Mouse (Mus musculus) gastrocnemius, postnatal 25 days (tissue): ENCODE results near the gene Wipf1. TPM values are rescaled to one million over a fixed set of nuclear protein-coding genes. Genes with fewer than 3 reads are reported as not detected.
"Not testable (repeated sequence)": the region's sequence is repeated elsewhere in the genome, so short reads cannot be mapped to it uniquely, and the experiment has no call there.

ENCODE experiments used
- DNase-seq: peaks from one replicate; pipeline ENCODE4 v3.0.0; 2022
- long read RNA-seq, 2 experiments: library from polyadenylated mRNA; stranded (forward); transcript quantifications; one replicate each; pipeline ENCODE4 v2.0.0; 2021
- total RNA-seq, 2 experiments: library from RNA; stranded (reverse); gene quantifications; 1 replicate in 1 of 2; 2 replicates in 1 of 2; pipeline ENCODE4 v1.2.3; 2021

The Wipf1 gene
- 10 to 100 TPM; 11.2 to 11.5 TPM for total RNA-seq
- long read RNA-seq, experiment 1, partial matches to known transcripts: 0 of 6 reads
- long read RNA-seq, experiment 1, other reads (novel, unspliced or antisense): 6 of 6 reads
- long read RNA-seq, experiment 2, full-length matches to known transcripts: 6 of 8 reads
- long read RNA-seq, experiment 2, partial matches to known transcripts: 0 of 8 reads
- long read RNA-seq, experiment 2, other reads (novel, unspliced or antisense): 2 of 8 reads

DNA sequence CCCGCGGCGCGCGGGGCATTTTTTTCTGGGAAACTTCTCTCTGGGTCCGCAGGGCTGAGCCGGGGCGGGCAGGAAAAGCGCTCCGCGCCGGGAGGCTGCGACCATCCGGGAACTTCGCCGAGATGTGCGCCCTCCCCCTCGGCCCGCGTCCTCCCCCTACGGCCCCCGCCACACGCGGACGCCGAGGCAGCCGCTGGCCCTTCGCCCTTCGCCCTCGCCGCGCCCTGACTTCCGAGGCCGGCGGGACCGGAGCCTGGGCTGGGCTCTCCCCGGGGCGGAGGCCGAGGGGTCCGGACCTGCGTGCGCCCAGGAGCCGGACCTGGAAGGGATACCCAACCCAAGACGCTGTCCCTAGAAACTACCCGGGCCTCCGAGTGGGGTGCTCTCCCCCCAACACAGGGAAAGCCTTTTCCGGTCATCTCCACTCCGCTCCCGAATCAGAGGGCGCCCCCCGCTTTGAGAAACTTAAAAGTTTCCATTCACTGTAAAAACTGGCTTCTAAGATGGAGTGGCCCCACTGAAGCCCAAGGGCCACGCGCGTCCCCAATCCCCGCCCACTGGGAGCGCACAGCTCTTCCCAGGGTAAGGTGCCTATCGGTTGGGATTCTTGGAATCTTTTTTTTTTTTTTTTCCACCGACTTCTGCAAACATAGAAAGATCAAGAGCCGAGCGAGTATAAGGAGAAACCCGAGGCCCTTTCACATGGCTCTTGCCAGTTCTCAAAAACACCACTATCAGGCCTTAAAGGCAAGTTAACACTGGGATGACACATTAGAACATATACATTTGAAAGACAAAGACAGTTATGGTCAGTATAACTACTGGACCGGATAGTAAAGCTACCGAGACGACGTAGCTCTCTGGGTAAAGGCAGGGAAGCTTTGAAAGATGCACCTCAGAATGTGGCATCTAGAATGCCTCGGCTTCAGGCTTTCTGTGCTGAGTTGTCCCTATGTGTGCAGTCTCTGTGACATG, at the start of gene Wipf1:
Wipf1 (minus strand) TSS at position 379 of the 975 bp plus-strand sequence.
- DNase-seq: peak; percentile 88

- DNase-seq: no peak
Measured at GRCm38 (mm10) chr2:73579168-73579567, 49.6 kb upstream of the Wipf1 start.

DNA sequence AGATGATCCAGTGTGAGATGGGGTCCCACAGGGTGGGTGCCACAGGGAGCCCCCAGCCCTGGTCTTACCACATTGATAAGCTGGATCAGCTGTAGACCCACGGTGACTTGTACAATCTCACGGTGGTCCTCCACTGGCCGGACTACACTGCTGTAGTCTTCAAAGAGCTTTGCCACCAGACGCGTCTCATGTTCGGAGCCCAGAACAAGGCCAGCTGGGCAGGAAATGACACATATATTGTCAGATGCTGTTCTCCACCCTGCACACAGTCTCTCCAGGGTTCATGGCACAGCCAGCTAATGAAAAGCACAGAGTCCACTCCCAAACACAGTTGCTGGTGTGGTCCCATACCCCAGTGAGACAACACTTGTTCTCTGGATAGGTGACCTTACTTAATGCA, 44.9 kb upstream of the Wipf1 start:
- no peak for DNase-seq

DNA sequence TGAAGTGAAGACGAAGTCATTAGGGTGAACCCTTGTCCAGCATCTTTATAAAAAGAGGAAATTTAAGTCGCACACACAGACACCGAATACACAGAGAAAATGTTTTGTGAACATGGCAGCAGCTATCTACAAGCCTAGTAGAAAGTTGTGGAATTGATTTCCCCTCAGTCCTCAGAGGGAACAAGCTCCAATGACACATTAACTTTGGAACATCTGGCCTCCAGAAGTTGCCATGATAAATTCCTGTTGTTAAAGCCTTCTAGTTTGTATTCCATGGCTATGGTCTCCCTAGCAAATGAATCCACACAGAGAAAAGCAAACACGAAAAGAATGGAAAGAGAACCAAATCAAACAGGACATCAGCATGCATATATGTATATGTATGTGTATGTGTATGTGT, 44.0 kb upstream of the Wipf1 start:
- no peak for DNase-seq

- DNase-seq: peak; percentile 49
Measured at GRCm38 (mm10) chr2:73572539-73573372, 43.2 kb upstream of the Wipf1 start.

- DNase-seq: no peak
Measured at GRCm38 (mm10) chr2:73571901-73572300, 42.4 kb upstream of the Wipf1 start.

GRCm38 (mm10) chr2:73571304-73571703, 41.8 kb upstream of the Wipf1 start:
- DNase-seq: no peak

DNA sequence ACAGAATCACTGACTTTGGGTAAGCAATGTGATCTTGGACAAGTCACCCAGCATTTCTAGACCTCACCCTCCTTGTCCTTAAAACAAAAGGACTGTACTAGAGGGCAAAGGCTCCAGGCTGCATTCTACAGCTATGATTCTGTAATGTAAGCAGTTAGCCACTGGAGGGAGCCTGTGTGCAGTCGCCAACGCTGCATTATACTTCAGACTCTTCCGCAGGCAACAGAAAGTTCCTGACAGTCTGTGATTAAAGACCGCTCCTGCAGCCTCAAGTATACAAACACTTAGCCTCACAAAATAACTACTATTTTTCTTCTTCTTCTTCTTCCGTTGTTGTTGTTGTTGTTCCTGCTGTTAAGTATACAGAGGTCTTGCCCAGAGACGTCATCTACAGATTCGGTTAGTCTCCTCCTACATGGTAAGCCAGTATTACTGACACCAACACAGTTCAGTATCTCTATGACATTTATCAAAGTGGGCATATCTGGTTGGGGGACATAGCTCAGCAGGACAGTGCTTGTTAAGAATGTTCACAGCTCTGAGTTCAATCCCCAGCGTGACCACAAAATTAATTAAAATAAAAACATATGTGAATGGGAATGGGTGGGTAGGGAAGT, 37.6 kb upstream of the Wipf1 start:
- no peak for DNase-seq

GRCm38 (mm10) chr2:73566162-73566561, 36.6 kb upstream of the Wipf1 start:
- DNase-seq: no peak

DNA sequence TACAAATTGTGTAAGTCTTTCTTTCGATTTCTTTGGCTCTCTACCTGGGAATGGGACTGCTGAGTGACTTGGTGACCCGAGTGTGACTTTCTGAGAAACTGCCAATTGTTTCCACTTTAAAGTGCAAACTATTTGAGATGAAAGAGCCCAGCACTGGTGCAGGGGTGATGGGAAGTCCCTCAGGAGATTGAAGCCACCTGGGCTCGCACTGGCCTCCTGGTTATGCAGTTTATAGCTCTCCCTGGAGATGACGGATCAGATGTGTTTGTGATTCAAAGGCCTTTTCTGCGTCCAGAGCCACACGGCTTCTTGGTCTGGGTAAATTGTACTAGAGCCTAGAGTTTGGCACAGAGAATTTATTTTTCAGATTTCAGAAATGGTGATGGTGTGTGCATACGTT, 34.2 kb upstream of the Wipf1 start:
- no peak for DNase-seq

DNA sequence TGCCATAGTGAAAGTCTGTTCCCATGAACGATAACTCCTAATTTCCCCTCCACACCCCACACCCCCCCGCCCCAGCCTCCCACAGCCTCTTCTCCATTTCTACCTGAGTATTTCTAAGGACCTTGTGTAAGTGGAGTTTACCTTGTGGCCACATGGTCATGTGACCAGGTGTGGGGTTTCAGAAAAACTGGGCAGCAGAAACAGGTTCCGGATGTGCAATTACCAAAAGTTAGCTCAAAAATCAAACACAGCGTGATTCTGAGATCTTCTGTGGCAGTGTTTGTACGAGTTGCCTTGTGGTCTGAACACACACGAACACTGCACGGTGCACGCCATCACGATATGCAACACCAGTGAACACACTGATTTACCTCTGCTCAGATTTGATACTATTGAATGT, 33.1 kb upstream of the Wipf1 start:
- DNase-seq: no peak

DNA sequence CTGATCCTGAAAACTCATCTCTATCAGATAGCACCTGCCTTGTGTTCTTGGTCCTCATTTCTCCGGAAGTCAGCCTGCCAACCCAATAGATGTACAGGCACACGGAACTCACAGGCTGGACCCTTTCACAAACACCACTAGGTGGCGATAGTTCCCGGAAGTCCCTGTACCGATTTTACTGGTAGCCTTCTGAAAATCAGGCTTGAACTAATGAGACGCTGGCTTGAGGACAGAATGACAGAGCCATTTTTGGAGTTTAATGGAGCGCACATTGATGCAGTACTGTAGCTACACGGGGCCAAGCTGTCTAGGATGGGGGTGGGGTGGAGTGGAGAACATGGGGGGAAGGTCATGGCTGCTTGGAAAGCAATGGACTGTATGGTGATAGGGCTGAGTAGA, 32.1 kb upstream of the Wipf1 start:
- DNase-seq: no peak

DNA sequence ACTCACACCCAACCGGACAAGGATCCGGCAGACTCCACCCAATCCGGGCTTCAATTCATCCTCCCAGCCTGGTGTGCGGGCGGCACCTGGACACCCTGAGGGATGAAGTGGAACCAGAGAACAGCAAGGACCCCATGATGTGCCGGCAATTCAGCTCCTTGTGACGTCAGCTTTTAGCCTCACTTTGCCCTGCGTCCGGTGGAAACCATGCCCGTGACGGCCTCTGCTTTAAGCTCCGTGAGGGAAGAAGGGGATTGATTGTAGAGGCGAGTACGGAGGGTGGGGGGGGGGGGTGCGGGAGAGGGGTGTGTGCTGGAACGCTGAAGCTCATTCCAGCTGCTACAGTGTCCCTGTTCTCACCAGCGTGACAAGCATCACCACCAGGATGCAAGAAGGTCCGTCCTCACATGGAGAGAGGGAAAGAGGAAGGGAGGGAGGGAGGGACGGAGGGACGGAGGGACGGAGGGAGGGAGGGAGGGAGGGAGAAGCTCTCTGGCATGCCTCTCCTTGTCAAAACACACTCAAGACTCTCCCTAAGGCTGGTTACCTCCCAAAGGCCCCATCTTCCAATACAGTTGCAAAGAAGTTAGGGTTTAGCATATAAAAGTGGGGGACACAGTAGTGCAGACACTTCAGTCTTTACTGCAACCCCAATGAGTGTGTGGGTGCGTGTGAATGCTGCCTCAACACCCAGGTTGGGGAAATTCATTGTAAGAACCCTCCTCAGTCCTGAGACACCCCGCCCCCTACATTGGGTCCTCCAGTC, 31.5 kb upstream of the Wipf1 start:
- DNase-seq: no peak

- DNase-seq: no peak
Measured at GRCm38 (mm10) chr2:73560445-73560844, 30.9 kb upstream of the Wipf1 start.

DNA sequence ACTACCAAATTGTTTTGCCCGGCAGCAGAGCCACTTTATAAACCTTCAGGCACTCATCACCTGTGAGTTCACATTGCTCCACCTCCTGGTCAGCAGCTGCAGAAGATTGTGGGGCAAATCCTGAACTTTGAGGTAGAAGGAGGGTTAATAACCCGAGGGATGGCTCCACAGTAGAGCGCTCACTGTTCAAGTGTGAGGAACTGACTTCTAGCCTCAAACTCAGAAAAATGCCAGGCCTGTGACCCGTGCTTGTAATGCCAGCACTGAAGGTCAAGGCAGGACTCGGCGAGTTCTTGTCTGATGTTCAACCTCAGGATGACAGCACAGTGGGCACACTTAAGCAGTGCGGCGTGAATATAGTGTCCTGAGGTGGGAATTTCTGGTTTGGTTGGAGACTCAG, 28.4 kb upstream of the Wipf1 start:
- no peak for DNase-seq

- not testable (repeated sequence) for DNase-seq
Measured at GRCm38 (mm10) chr2:73557061-73557460, 27.5 kb upstream of the Wipf1 start.

DNA sequence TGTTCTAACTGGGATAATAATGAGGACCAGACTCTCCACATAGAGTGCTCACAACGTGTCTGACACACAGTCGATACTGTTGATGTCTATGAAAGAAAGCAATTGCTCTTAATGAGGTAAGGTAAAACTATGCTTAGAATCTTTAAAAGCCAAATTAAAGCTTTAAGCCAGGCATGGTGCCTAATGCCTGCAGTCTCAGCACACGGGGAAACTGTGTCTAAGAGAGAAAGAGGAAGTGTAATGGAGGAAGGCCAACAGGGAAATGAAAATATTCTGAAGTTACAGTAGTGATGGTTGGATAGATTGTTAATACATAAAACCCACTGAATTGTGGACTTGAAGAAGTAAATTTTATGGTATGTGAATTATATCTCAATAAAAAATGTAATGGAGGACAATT, 24.9 kb upstream of the Wipf1 start:
- DNase-seq: no peak

- no peak for DNase-seq
Measured at GRCm38 (mm10) chr2:73552926-73553325, 23.4 kb upstream of the Wipf1 start.

DNA sequence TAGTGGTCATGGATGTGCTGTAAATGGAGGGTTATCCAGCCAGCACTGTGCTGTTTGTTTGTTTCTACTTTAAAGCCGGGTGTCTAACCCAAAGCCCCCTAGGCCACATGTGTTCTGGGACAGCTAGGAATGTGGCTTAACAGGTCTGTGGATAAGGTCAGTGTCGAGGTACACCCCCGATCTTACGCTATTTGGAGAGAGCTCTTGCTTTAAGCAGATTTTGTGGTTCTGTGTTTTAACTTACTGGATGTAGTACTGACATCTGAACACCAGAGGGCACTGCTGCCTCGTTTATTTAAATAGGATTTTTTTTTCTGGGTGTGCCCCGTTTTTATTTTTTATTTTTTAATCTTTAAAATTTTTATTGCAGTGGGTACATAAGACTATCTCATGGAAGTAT, 21.2 kb upstream of the Wipf1 start:
- no peak for DNase-seq

GRCm38 (mm10) chr2:73548542-73548941, 19.0 kb upstream of the Wipf1 start:
- DNase-seq: no peak

DNA sequence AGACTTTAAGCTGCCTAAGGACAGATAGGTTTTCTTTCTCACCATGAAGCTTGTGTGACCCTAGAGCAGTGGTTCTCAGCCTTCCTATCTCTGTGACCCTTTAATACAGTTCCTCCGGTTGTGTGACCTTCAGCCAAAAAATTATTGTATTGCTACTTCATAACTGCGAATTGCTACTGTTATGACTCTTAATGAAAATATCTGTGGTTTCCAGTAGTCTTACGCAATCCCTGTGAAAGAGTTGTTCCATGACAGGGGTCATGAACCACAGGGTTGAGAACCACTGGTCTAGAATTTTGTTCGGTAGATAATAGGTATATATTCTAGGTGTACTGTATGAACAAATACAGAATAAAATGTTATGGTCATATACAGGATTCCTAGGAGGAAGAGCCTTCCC, 17.7 kb upstream of the Wipf1 start:
- no peak for DNase-seq
